Mouse (Mus musculus) forebrain, postnatal 0 days (tissue): ENCODE results near the gene Reck. TPM values are rescaled to one million over a fixed set of nuclear protein-coding genes. Genes with fewer than 3 reads are reported as not detected.

Experiments used
- ATAC-seq: fragments of 200-750 bp; cut with Nextera tagmentation; 2 replicates; pipeline ENCODE4 v1.8.0; 2017; ENCODE audit warnings: mild to moderate bottlenecking, moderate library complexity
- DNase-seq: peaks from one replicate; pipeline ENCODE4 v3.0.0-alpha.2; 2015
- H3K27ac ChIP-seq: fragments of 300-500 bp; sonication (generic); 2 replicates; pipeline ENCODE4 v1.5.1; 2014; ENCODE audit warnings: low read depth, mild to moderate bottlenecking, antibody characterized with exemption, low read length, moderate library complexity, mixed read lengths
- H3K27me3 ChIP-seq: fragments of 300-500 bp; sonication (generic); 2 replicates; pipeline ENCODE4 v1.6.1; 2014; ENCODE audit warnings: mild to moderate bottlenecking, low read length, mixed read lengths; ENCODE audit not compliant: insufficient read depth
- H3K36me3 ChIP-seq: fragments of 300-500 bp; sonication (generic); 2 replicates; pipeline ENCODE4 v1.6.1; 2014; ENCODE audit warnings: mild to moderate bottlenecking, moderate library complexity; ENCODE audit not compliant: insufficient read depth
- H3K4me1 ChIP-seq: fragments of 300-500 bp; sonication (generic); 2 replicates; pipeline ENCODE4 v1.6.1; 2014; ENCODE audit warnings: antibody characterized with exemption; ENCODE audit not compliant: insufficient read depth
- H3K4me2 ChIP-seq: fragments of 300-500 bp; sonication (generic); 2 replicates; pipeline ENCODE4 v1.6.1; 2014; ENCODE audit warnings: low read depth, mild to moderate bottlenecking, moderate library complexity
- H3K4me3 ChIP-seq: fragments of 300-500 bp; sonication (generic); 2 replicates; pipeline ENCODE4 v1.5.1; 2014; ENCODE audit warnings: low read depth, low read length, mixed read lengths
- H3K9ac ChIP-seq: fragments of 300-500 bp; sonication (generic); 2 replicates; pipeline ENCODE4 v1.6.1; 2014; ENCODE audit warnings: mild to moderate bottlenecking
- H3K9me3 ChIP-seq: fragments of 300-500 bp; sonication (generic); 2 replicates; pipeline ENCODE4 v1.6.1; 2016; ENCODE audit warnings: low read length
- CTCF ChIP-seq: sonication (generic); IDR thresholded peaks from 2 replicates; pipeline ENCODE4 v1.5.1; 2016; ENCODE audit warnings: antibody characterized with exemption, control low read depth, low read depth
- WGBS: fragments of 180-500 bp; shearing (Covaris S2); extraction: QIAGEN DNeasy Blood & Tissue Kit; methylation state at CpG from one replicate; pipeline ENCODE4 v1.1.7; 2014; 5-methylcytosine and 5-hydroxymethylcytosine counted together
- polyA plus RNA-seq: library from polyadenylated mRNA; unstranded; fragments of >200 nt; fragmentation: Nextera tagmentation; extraction: Ambion mirVana; gene quantifications from 2 replicates; pipeline ENCODE4 v1.2.1, GENCODE M21; 2015
- total RNA-seq: library from RNA; depleted of rRNA; stranded (reverse); fragments of >200 nt; gene quantifications from 2 replicates; pipeline ENCODE4 v1.2.3, GENCODE M21; 2014

The Reck gene
- total and polyA plus RNA-seq, 2 experiments from 2014 or later = 2.8 to 6.5 TPM

DNA sequence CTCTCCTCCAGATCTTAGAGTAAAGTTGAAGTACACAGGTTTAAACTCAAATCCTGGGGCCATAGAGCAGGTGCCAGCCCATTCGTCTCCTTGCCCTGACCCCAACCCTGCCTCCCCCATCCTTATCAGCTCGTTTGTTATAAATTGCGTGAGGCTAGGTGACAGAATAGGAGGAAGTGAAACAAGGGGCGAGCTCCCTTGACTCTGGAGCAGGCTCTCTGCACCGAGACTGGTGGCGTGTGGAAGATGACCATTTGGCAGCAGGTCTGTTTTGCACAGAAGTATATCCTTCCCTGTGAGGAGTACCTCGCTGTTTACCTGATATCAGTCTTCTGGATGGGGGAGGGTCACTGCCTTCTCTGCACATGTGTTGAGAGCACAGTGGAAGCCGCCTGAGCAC lies 23.9 kb downstream of the Reck start:
- TF ChIP-seq CTCF = no peak
- H3K27me3 ChIP-seq = no peaks in the 10 kb centered on the region
- no peak overlapping the region for H3K4me3 ChIP-seq
- H3K36me3 ChIP-seq = peaks cover 7% of the 10 kb centered on the region; the same call in 1 of the 2 replicates
- no peak for ATAC-seq
- no peak overlapping the region for H3K9ac ChIP-seq
- no peak for DNase-seq
- no peaks in the 10 kb centered on the region for H3K9me3 ChIP-seq
- H3K4me1 ChIP-seq = no peaks in the 10 kb centered on the region
- H3K4me2 ChIP-seq = no peak overlapping the region
- 74% methylated on average over 8 of the region's 8 CpGs for WGBS
- no peak overlapping the region for H3K27ac ChIP-seq

GRCm38 (mm10) chr4:43903690-43904089 lies 28.4 kb downstream of the Reck start:
- no peak overlapping the region for H3K9ac ChIP-seq
- WGBS = 79% methylated on average over 7 of the region's 7 CpGs
- H3K27me3 ChIP-seq = no peaks in the 10 kb centered on the region
- no peak for TF ChIP-seq CTCF
- no peaks in the 10 kb centered on the region for H3K4me1 ChIP-seq
- no peak overlapping the region for H3K27ac ChIP-seq
- ATAC-seq (no peak), DNase-seq (no peak)
- peaks cover 3% of the 10 kb centered on the region; the same call in 1 of the 2 replicates for H3K36me3 ChIP-seq
- no peak overlapping the region for H3K4me2 ChIP-seq
- H3K9me3 ChIP-seq = no peaks in the 10 kb centered on the region
- H3K4me3 ChIP-seq = no peak overlapping the region

DNA sequence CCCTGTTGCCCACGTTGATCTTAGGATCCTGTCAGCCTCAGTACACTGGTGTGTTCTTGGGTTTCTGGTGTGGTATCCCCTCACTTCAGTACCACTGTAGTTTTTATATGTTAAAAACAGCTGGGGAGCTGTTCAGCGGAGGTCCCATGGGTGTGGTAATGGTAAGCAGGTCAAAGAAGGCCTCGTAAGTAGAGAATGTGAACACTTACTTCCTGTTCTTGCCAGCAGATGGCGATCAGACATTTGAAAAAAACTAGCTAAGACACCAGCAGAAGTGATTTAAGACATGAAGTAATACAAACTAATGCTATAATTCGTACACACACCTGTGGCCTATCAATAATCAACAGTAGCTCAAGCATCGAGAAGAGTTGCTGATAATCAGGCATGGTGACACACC lies 31.1 kb downstream of the Reck start:
- Histone ChIP-seq H3K36me3 (0 out of 2 replicates have a peak, but pooled peaks cover 7% of the 10 kb centered on the region), H3K27me3 (no peaks in the 10 kb centered on the region), H3K4me2 (no peak overlapping the region), H3K27ac (no peak overlapping the region), H3K4me1 (no peaks in the 10 kb centered on the region), H3K9ac (no peak overlapping the region), H3K9me3 (no peaks in the 10 kb centered on the region), H3K4me3 (no peak overlapping the region)
- no peak; the same call in 1 of the 2 replicates for ATAC-seq
- peak; percentile 78 for DNase-seq
- WGBS = 31% methylated on average over 6 of the region's 6 CpGs
- peak; percentile 72 for TF ChIP-seq CTCF

GRCm38 (mm10) chr4:43918221-43918620 lies 42.9 kb downstream of the Reck start:
- H3K36me3 ChIP-seq = peaks cover 15% of the 10 kb centered on the region
- no peak for TF ChIP-seq CTCF
- H3K27me3 ChIP-seq = no peaks in the 10 kb centered on the region
- no peak overlapping the region for H3K4me2 ChIP-seq
- no peaks in the 10 kb centered on the region for H3K4me1 ChIP-seq
- H3K27ac ChIP-seq = no peak overlapping the region
- no peak for ATAC-seq
- DNase-seq = no peak
- WGBS = 86% methylated on average over 5 of the region's 5 CpGs
- H3K9me3 ChIP-seq = no peaks in the 10 kb centered on the region
- H3K4me3 ChIP-seq = no peak overlapping the region
- no peak overlapping the region for H3K9ac ChIP-seq

DNA sequence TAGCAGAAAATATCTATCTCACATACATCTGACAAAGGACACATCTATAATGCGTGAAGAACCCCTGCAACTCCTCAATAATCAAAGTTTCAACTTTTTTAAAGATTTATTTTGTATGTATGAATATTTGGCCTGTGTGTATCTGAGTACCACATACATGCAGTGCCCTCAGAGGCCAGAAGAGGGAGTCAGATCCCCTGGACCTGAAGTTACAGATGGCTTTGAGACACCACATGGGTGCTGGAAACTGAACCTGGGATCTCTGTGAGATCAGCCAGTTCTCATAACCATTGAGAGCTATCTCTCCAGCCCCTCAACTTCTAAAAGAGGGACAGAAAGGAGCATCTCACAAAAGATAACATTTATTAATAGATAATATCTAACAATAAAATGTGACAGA lies 45.3 kb downstream of the Reck start:
- no peaks in the 10 kb centered on the region for H3K27me3 ChIP-seq
- H3K4me1 ChIP-seq = no peaks in the 10 kb centered on the region
- no peak overlapping the region for H3K27ac ChIP-seq
- no peak overlapping the region for H3K4me2 ChIP-seq
- H3K4me3 ChIP-seq = no peak overlapping the region
- 98% methylated on average over 1 of the region's 1 CpGs for WGBS
- H3K9me3 ChIP-seq = no peaks in the 10 kb centered on the region
- H3K9ac ChIP-seq = no peak overlapping the region
- TF ChIP-seq CTCF = 0 out of 2 replicates have a peak, but pooled peaks have one; percentile 15
- H3K36me3 ChIP-seq = peaks cover 15% of the 10 kb centered on the region
- DNase-seq = no peak
- ATAC-seq = no peak

- Histone ChIP-seq H3K27me3 (no peaks in the 10 kb centered on the region), H3K9me3 (no peaks in the 10 kb centered on the region), H3K9ac (no peak overlapping the region), H3K4me3 (no peak overlapping the region), H3K36me3 (peaks cover 24% of the 10 kb centered on the region), H3K4me2 (no peak overlapping the region), H3K27ac (no peak overlapping the region), H3K4me1 (no peaks in the 10 kb centered on the region)
- TF ChIP-seq CTCF = no peak
- no peak for ATAC-seq
- DNase-seq = no peak
- 79% methylated on average over 6 of the region's 6 CpGs for WGBS
Observed at GRCm38 (mm10) chr4:43925125-43925524, 49.8 kb downstream of the Reck start.

DNA sequence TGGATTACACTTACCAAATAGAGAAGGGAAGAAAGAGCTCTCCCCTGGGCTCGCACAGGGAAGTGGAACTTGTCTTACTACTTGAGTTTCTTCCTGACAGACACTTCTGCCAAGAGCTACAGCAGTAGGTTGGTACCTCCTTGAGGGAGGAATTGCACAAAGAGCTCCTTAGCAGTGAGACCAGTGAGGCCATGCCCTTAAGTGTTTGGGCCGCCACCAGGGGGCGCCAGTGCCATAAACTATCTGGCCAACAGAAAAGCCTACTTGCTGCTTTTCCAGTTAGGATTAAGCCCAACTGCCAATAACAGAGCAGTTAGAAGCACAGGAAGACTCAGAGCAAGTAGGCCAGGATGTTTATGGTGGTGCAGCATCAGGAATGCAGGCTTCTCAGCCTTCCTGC lies 50.4 kb downstream of the Reck start:
- peak; percentile 76 for ATAC-seq

DNA sequence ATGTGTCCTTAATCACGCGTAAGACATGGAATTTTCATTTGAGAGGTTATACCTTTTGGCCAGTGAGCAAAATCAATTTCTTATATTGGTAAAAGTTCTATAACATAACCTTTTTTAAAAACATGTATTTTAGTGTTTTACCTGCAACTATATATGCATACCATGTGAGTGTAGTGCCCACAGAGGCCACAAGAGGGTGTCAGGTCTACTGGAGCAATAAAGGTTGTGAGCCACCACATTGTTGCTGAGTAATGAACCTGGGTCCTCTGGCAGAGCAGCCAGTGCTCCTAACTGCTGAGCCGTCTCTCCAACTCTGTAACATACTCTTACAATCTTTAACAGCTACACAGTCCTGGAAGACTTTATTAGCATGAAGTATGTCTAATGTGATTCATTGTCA lies 52.5 kb downstream of the Reck start:
- no peaks in the 10 kb centered on the region for H3K4me1 ChIP-seq
- peaks cover 42% of the 10 kb centered on the region for H3K36me3 ChIP-seq
- H3K4me3 ChIP-seq = no peak overlapping the region
- no peaks in the 10 kb centered on the region for H3K27me3 ChIP-seq
- H3K27ac ChIP-seq = no peak overlapping the region
- H3K9me3 ChIP-seq = no peaks in the 10 kb centered on the region
- H3K9ac ChIP-seq = no peak overlapping the region
- TF ChIP-seq CTCF = peak; percentile 51
- DNase-seq = no peak
- H3K4me2 ChIP-seq = no peak overlapping the region
- ATAC-seq = no peak
- 95% methylated on average over 3 of the region's 3 CpGs for WGBS

More for the DNA sequence above, 50.4 kb downstream of the Reck start:
- Histone ChIP-seq H3K9ac (no peak overlapping the region), H3K4me3 (no peak overlapping the region), H3K9me3 (no peaks in the 10 kb centered on the region), H3K36me3 (peaks cover 30% of the 10 kb centered on the region), H3K27me3 (no peaks in the 10 kb centered on the region), H3K4me1 (no peaks in the 10 kb centered on the region), H3K4me2 (no peak overlapping the region), H3K27ac (no peak overlapping the region)
- WGBS = 11% methylated on average over 3 of the region's 3 CpGs
- peak; percentile 85 for TF ChIP-seq CTCF
- peak; percentile 86 for DNase-seq
